Mouse (Mus musculus) adrenal gland, adult (tissue): ENCODE results near the gene Dnah7b.
"Not testable (repeated sequence)": the region's sequence is repeated elsewhere in the genome, so short reads cannot be mapped to it uniquely, and the experiment has no call there.

Experiments
- DNase-seq, 2 experiments: peaks; one replicate each; pipeline ENCODE4 v3.0.0; 2022 to 2023; ENCODE audit warnings: low spot score in 1 of 2; ENCODE audit not compliant: inconsistent age in 2 of 2

Dnah7b gene

GRCm38 (mm10) chr1:46066015-46066414 is at the start of gene Dnah7b:
Dnah7b (plus strand) TSS chr1:46066315.
- no peak for DNase-seq

- DNase-seq = peak; percentile 10 to 60
Observed at GRCm38 (mm10) chr1:46018382-46018977, 47.6 kb upstream of the Dnah7b start.

- DNase-seq = peak in 1 of 2 experiments; percentile 71
Observed at GRCm38 (mm10) chr1:46022262-46022661, 43.9 kb upstream of the Dnah7b start.

- DNase-seq = no peak
Observed at GRCm38 (mm10) chr1:46031993-46032555, 34.0 kb upstream of the Dnah7b start.

GRCm38 (mm10) chr1:46048188-46048587 is 17.9 kb upstream of the Dnah7b start:
- DNase-seq = no peak

- DNase-seq = peak; percentile 78 to 94
Observed at GRCm38 (mm10) chr1:46066484-46067251, 553 bp downstream of the Dnah7b start.

GRCm38 (mm10) chr1:46068787-46069186 is 2.7 kb downstream of the Dnah7b start:
- DNase-seq = not testable (repeated sequence)

- DNase-seq = no peak
Observed at GRCm38 (mm10) chr1:46077891-46078290, 11.8 kb downstream of the Dnah7b start.

- no peak for DNase-seq
Observed at GRCm38 (mm10) chr1:46100484-46100883, 34.4 kb downstream of the Dnah7b start.

- not testable (repeated sequence) for DNase-seq
Observed at GRCm38 (mm10) chr1:46112606-46113005, 46.5 kb downstream of the Dnah7b start.

GRCm38 (mm10) chr1:46117179-46117578 is 51.1 kb downstream of the Dnah7b start:
- DNase-seq = not testable (repeated sequence)

GRCm38 (mm10) chr1:46128058-46128457 is 61.9 kb downstream of the Dnah7b start:
- DNase-seq = no peak

- not testable (repeated sequence) for DNase-seq
Observed at GRCm38 (mm10) chr1:46196835-46197234, 130.7 kb downstream of the Dnah7b start.

GRCm38 (mm10) chr1:46201169-46201568 is 135.1 kb downstream of the Dnah7b start:
- DNase-seq = not testable (repeated sequence)

- DNase-seq = not testable (repeated sequence)
Observed at GRCm38 (mm10) chr1:46210014-46210588, 144.0 kb downstream of the Dnah7b start.

GRCm38 (mm10) chr1:46222704-46223103 is 156.6 kb downstream of the Dnah7b start:
- not testable (repeated sequence) for DNase-seq

GRCm38 (mm10) chr1:46226136-46226535 is 160.0 kb downstream of the Dnah7b start:
- DNase-seq = not testable (repeated sequence)

GRCm38 (mm10) chr1:46268841-46269240 is 202.7 kb downstream of the Dnah7b start:
- not testable (repeated sequence) for DNase-seq

- DNase-seq = no peak
Observed at GRCm38 (mm10) chr1:46271927-46272326, 205.8 kb downstream of the Dnah7b start.

GRCm38 (mm10) chr1:46278057-46278910 is 212.2 kb downstream of the Dnah7b start:
- DNase-seq = not testable (repeated sequence)
